Mouse (Mus musculus) layer of hippocampus, adult 8-10 months (tissue): ENCODE results near the gene Fastkd2. TPM values are rescaled to one million over a fixed set of nuclear protein-coding genes. Genes with fewer than 3 reads are reported as not detected.

ENCODE experiments used
- DNase-seq, 2 experiments: peaks; one replicate each; pipeline ENCODE4 v3.0.0; 2022; ENCODE audit warnings: low spot score in 2 of 2
- total RNA-seq, 4 experiments: library from RNA; stranded (reverse); gene quantifications; 2 replicates each; pipeline ENCODE4 v1.2.4; 2022

The Fastkd2 gene
- total RNA-seq: 10 to 100 TPM; 20.0 to 26.3 (median 23.2) TPM

GRCm38 (mm10) chr1:63730240-63730771 is at the start of gene Fastkd2, which contains the start of gene Mdh1b:
Fastkd2 (plus strand) TSS chr1:63730614.
Mdh1b (minus strand) TSS chr1:63730318.
- DNase-seq: peak; percentile 88 to 90

DNA sequence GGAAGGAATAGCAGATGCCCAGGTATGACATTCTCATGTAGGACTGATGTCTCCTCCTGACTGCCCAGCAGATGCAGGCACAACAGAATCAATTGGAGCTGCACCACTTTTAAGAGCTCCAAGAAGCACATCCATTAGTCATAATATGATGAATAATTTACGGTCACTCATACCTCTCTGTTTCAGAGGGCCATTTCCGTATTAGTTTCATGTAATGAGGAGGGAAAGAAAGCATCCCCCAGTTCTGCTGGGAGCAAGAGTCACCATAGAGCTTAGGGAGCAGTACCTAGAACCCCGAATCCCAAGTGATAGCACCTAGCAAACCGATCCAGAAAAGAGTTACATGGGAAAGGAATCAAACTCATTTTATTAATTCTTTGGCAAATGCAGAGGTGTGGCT is 43.6 kb upstream of the Fastkd2 start, which contains the start of gene Dytn:
Gene Dytn (minus strand): TSS at position 101 of the 400 bp plus-strand sequence.
- no peak for DNase-seq

- DNase-seq: no peak
Measured at GRCm38 (mm10) chr1:63696861-63697260, 33.6 kb upstream of the Fastkd2 start.

DNA sequence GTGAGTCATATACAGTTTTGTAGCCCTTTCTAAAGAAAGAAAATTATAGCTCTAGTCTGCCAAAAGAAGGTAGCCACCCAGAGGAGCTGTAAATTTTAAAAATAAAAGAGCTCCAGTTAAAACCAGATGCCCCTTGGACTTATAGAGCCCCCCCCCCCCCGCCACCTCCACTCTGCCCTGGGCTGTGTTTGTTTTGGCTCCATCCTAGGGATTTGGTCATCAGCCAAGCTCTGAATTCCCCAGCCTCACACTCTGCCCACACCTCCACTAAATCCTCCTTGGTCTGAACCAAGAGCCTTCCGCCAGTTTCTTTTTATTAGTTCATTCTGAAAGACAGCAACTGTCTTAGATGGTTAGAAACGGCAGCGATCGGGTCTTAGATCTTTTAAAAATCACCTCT is 24.7 kb upstream of the Fastkd2 start:
- no peak for DNase-seq

- no peak for DNase-seq
Measured at GRCm38 (mm10) chr1:63708876-63709275, 21.5 kb upstream of the Fastkd2 start.

DNA sequence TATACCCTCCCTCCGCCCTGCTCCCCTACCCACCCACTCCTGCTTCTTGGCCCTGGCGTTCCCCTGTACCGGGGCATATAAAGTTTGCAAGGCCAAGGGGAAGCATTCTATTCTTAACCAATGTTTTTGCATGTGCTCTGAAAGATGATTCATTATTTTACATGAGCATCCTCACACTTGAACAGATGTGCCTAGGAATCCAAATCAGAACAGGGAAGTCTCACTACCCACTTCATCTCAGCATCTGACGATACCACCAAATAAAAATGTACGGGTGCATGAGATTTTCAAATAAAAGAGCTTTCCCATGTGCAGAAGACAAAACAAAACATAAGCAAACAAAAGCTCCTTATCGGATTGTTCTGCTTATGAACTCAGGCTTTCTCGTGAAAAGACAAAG is 10.3 kb upstream of the Fastkd2 start:
- DNase-seq: no peak

DNA sequence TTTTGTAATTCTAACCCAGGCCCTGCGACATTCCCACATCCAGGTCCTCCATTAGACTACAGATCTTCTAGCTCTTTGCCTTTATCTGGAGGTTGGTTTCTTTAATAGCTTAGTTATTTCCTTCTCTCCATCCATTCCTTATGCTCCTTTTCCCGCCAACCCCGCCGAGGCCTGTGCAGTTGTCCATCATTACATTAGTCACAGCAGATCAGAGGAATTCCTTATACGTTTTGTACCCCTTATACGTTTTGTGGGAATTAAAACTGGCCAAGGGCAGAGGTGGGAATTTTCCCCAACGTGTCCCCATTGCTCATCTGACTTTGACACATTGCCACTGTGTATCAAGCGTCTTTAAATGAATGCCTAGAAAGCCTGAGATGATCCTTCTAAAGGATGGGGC is 618 bp upstream of the Fastkd2 start:
- DNase-seq: no peak

GRCm38 (mm10) chr1:63756005-63756404 is 25.6 kb downstream of the Fastkd2 start:
- DNase-seq: no peak

GRCm38 (mm10) chr1:63763212-63763694 is 32.8 kb downstream of the Fastkd2 start:
- peak; percentile 54 to 58 for DNase-seq

DNA sequence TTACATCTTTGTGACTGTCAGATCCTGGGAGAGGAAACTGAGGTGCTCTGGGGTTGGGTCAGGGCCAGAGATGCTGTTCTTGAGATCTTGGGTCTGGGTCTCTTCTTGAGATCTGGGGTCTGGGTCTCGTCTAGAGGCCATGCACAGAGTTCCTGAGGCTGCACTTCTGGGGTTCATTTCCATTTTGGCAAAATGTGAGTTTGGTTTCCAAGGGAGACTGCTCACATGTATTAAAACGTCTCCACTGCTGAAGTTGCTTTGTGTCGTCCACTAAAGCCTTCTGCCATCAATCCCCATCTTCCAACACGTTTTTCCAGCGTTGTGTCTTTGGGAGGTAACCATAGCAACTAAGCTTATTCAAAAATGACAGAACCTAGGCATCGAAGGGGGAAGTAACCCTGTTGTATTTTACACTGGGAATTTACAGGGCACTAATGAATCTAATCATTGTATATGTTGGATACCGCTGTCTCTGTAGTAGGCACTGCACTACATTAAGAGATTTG is 33.5 kb downstream of the Fastkd2 start:
- DNase-seq: no peak

- no peak for DNase-seq
Measured at GRCm38 (mm10) chr1:63764395-63764794, 34.0 kb downstream of the Fastkd2 start.

GRCm38 (mm10) chr1:63768112-63768511 is 37.7 kb downstream of the Fastkd2 start:
- DNase-seq: no peak

DNA sequence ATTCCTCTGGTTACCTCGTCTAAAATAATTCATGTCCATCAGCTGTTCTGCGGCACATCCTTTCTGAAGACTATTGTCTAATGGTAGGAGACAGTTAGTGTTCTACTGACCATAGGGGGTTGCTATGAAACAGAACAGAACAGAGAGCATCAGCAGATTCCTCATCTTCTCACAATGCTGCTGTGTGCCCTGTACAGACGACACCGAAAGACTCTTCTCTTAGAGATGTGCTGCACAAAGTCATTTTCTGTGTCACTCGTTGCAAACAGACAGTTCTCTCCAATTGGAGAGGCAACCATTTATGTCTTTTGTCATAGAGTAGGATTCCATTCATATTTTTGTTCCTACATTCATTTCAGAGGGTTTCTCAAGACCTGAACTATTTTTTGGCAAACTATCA is 38.8 kb downstream of the Fastkd2 start, which contains the start of gene 4933402D24Rik:
Gene 4933402D24Rik (minus strand): TSS at position 101 of the 400 bp plus-strand sequence.
- no peak for DNase-seq

DNA sequence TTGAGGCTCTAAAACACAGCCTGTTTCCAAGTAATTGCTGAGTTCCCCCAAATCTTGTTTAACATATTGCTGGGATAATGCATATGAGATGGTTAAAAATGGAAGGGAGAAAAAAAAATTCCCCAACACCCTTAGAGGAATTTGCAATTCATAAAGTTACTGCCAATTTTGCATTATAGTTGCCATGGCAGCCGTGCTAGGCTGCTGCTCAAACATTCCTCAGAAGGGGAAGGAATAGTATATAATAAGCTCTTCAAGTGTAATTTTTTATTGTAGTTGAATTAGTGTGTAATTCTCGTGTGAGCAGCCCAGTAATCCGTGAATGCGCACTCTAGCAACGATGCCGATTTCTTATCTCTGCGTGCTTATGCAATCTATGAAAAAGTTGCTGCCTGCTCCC is 39.9 kb downstream of the Fastkd2 start:
- peak; percentile 28 to 35 for DNase-seq

DNA sequence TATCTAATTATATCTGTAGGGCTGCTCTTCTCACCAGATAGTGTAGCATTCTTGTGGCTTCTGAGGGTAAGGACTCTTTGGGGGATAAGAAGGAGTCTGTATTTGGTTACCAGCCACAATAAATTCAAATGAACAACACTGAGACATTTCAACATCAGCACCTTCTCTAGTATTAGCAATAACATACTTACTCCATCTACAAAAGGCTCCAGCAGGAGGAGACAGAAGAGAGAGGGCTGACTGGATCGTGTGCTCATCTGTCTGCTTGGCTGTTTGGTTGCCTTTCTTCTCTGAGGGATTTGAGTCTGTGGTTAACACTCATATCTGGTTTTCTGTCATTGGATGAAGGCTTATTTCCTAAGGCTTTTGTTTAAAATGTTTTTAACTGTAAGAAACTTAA is 46.0 kb downstream of the Fastkd2 start:
- DNase-seq: no peak

DNA sequence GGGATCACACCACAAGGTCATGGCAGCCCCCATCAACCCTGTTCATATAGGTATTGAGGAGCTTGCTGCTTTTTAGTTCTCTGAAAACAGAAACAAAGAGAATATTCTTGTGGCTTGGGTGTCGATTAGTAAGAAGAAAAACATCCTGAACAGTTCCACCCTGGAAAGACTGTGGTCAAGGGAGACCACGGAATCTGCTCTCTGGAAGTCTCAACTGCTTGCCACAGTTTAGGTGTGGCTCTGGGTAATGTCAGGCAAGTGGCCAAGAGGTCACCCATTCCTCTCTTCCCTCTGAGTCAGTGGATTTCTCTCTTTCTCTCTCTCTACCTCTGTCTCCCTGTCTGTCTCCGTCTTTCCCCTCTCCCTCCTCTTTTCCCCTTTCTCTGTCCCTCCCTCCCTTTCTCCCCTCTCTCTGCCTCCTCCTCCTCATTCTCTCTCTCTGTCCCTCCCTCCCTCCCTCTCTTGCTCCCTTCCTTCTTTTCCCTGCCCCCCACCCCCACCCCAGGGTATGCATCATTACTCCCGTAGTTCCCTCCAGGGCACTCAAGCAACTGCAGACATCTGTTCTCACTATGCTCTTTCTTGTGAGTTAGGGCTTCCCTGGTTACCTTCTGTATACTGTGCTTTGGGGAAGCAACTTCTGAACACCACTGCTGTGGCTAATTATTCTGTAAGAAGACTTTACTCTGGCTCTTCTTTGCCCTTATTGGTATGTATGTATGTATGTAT is 46.7 kb downstream of the Fastkd2 start:
- no peak for DNase-seq

- no peak for DNase-seq
Measured at GRCm38 (mm10) chr1:63794326-63794725, 63.9 kb downstream of the Fastkd2 start.

Other genes starting within 250 kb of the Fastkd2 start
- not detected for gene Gm39653, start 114.6 kb upstream of the Fastkd2 start, total RNA-seq
- not detected for gene Dytn, start 43.7 kb upstream of the Fastkd2 start, total RNA-seq
- gene Mdh1b, start 296 bp upstream of the Fastkd2 start, total RNA-seq: 1 to 10 TPM in 3 of 4 experiments, under 1 TPM in 1; 0.43 to 2.4 (median 1.5) TPM
- under 1 TPM in 3 of 4 experiments, not detected in 1; 0.20 to 0.30 (median 0.23) TPM for gene 4933402D24Rik, start 38.7 kb downstream of the Fastkd2 start, total RNA-seq